Mouse (Mus musculus) CH12.LX (cell line): ENCODE results near the gene Pspc1.

Experiments
- NRF1 ChIP-seq: IDR thresholded peaks from 2 replicates; pipeline ENCODE4 v1.6.1; 2014; ENCODE audit warnings: low read depth, mild to moderate bottlenecking, inconsistent platforms, low read length, improper control_type of control experiment, moderate library complexity
- POLR2A ChIP-seq: IDR thresholded peaks from 2 replicates; pipeline ENCODE4 v1.6.1; 2011; ENCODE audit warnings: low read depth, mild to moderate bottlenecking, improper control_type of control experiment, low read length

DNA sequence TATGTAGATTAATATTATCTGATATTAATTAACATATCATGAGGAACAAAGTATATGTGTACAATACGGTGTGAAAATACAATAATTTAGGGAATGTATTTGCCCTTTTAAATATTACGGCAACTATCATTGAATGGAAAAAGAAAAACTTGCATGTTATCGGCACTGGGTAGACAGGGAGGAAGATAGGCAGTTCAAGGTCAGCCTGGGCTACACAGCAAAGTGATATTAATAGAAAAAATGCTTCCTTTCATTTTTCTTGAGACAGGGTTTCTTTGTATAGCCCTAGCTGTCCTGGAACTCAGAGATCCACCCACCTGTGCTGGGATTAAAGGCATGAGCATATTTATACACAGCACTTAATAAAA, 801 bp upstream of the Pspc1 start:
- TF ChIP-seq NRF1 (no peak), POLR2A (no peak)
